Mouse (Mus musculus): ENCODE measurements around the gene Acbd4.

The Acbd4 gene

DNA sequence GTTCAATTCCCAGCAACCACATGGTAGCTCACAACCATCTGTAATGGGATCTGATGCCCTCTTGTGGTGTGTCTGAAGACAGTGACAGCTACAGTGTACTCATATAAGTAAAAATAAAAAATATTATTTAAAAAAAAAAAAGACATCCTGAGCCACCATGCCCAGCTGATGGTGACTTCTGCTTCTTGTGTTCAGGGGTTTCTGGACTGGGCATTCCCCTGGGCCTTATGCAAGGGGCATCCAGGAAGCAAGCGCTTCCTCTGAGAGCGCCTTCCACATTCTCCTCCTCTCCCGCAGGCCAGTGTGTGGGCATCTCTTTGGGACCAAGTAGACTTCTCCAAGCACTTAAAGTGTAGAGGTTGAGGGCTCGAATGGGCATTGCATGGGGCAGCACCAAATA lies 44.9 kb downstream of the Acbd4 start:
- TF ChIP-seq NANOG (IDR thresholded peaks at IDR 0.05; ENCODE audit: borderline replicate concordance, low read length) (no peak), CTCF (conservative IDR thresholded peaks at IDR 0.05; ENCODE audit: low read length) (no peak), POU5F1 (IDR thresholded peaks at IDR 0.05; ENCODE audit: borderline replicate concordance, low read length) (no peak)
- H3K4me3 ChIP-seq (replicated peaks; ENCODE audit: low read length), result no peak overlapping the region
- no peaks in the 10 kb centered on the region for H3K36me3 ChIP-seq (ENCODE audit: insufficient read depth, low read length)

DNA sequence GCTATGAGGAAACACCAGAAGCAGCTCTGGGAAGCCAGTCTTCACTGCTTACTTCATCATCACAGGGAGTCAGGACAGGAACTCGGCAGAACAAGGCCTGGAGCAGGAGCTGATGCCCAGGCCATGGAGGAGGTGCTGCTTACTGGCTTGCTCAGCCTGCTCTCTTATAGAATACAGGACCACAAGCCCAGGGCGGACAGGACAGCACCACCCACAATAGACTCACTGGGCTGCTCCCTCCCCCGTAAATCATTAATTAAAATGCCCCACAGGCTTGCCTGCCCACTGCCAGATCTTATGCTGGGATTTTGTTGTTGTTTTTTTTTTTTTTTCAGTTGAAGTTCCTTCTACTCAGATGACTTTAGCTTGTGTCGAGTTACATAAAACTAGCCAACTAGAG lies 46.3 kb downstream of the Acbd4 start:
- H3K4me3 ChIP-seq (replicated peaks; ENCODE audit: low read length), result no peak overlapping the region
- peaks cover 26% of the 10 kb centered on the region for H3K27me3 ChIP-seq (ENCODE audit: insufficient read depth, low read length)
- peaks cover 36% of the 10 kb centered on the region for H3K4me1 ChIP-seq (replicated peaks; ENCODE audit: low read depth, low read length)
- H3K9me3 ChIP-seq (ENCODE audit: low read length), result no peaks in the 10 kb centered on the region; the same call in 1 of the 2 replicates
- TF ChIP-seq POU5F1 (IDR thresholded peaks at IDR 0.05; ENCODE audit: borderline replicate concordance, low read length) (no peak), NANOG (IDR thresholded peaks at IDR 0.05; ENCODE audit: borderline replicate concordance, low read length) (no peak), CTCF (conservative IDR thresholded peaks at IDR 0.05; ENCODE audit: low read length) (no peak)
- no peaks in the 10 kb centered on the region for H3K36me3 ChIP-seq (ENCODE audit: insufficient read depth, low read length)

More for the DNA sequence above, 44.9 kb downstream of the Acbd4 start:
- peaks cover 46% of the 10 kb centered on the region for H3K4me1 ChIP-seq (replicated peaks; ENCODE audit: low read depth, low read length)
- H3K9me3 ChIP-seq (ENCODE audit: low read length), result no peaks in the 10 kb centered on the region; the same call in 1 of the 2 replicates
- peaks cover 15% of the 10 kb centered on the region for H3K27me3 ChIP-seq (ENCODE audit: insufficient read depth, low read length)

GRCm38 (mm10) chr11:103149771-103150170 lies 48.3 kb downstream of the Acbd4 start:
- Histone ChIP-seq H3K27me3 (ENCODE audit: insufficient read depth, low read length) (peaks cover 28% of the 10 kb centered on the region), H3K4me3 (replicated peaks; ENCODE audit: low read length) (no peak overlapping the region), H3K36me3 (ENCODE audit: insufficient read depth, low read length) (no peaks in the 10 kb centered on the region), H3K9me3 (ENCODE audit: low read length) (no peaks in the 10 kb centered on the region), H3K4me1 (replicated peaks; ENCODE audit: low read depth, low read length) (peaks cover 29% of the 10 kb centered on the region)
- TF ChIP-seq POU5F1 (IDR thresholded peaks at IDR 0.05; ENCODE audit: borderline replicate concordance, low read length) (no peak), NANOG (IDR thresholded peaks at IDR 0.05; ENCODE audit: borderline replicate concordance, low read length) (no peak), CTCF (conservative IDR thresholded peaks at IDR 0.05; ENCODE audit: low read length) (no peak)

DNA sequence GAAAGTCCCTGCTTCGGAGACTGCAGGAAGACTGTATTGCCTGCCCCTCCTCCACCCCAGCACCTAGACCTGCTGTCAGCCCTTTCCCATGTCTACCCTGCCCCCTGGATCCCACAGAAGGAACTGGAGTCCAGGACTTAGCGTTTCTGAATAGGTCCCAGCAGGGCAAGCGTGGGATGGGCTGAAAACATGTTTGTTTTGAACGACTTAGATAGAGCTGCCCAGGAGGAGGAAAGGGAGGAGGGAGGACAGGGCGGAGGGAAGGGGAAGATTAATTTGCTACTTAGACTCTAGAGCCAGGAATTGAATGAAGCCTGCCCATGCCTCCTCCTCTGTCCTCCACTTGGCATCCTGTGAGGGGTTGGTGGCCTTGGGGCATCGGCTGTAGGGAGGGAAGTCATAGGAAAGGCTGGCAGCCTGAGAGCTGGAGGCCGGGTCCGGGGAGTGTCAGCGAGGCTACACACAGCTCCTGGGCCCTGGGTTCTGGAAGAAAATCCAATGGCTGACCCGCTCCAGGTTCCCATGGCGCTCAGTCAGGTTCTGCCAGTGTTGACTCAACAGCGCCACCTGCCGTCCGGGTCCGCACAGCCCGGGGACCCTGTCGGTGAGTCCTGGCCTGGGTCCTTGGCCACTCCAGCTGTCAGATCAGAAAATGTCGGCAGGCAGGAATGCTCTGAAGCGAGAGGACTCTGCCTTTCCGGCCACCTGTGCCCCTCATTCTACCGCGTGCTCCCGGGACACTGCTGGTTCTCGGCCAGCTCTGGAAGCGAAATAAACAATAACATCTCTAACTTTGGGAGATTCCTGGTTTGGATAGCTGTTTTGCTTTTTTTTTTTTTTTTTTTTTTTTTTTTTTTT lies 57.4 kb downstream of the Acbd4 start:
- no peaks in the 10 kb centered on the region for H3K36me3 ChIP-seq (ENCODE audit: insufficient read depth, low read length)
- no peaks in the 10 kb centered on the region for H3K9me3 ChIP-seq (ENCODE audit: low read length)
- TF ChIP-seq CTCF (conservative IDR thresholded peaks at IDR 0.05; ENCODE audit: low read length) (peak; percentile 91), POU5F1 (IDR thresholded peaks at IDR 0.05; ENCODE audit: borderline replicate concordance, low read length) (no peak), NANOG (IDR thresholded peaks at IDR 0.05; ENCODE audit: borderline replicate concordance, low read length) (no peak)
- H3K27me3 ChIP-seq (ENCODE audit: insufficient read depth, low read length), result no peaks in the 10 kb centered on the region
- peak overlapping the region; percentile 75 for H3K4me3 ChIP-seq (replicated peaks; ENCODE audit: low read length)
- peaks cover 36% of the 10 kb centered on the region for H3K4me1 ChIP-seq (replicated peaks; ENCODE audit: low read depth, low read length)

DNA sequence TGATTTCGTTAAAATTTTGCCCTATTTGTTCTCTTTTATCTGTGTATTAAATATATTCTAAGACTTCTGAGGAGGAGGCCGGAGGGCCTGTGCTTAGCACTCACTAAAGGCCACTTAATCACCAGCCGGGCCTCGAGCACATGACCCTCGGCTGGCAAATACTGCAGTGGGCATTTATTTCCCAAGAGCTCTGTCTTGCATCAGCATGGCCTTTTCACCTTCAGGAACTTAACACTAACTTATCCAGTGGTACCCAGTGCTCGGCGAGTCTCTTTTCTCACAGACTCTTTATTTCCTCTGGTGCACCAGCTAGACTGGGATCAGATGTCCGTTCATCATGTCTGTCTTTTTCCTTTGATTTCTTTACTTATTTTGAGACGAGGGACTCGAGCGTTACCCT lies 59.3 kb downstream of the Acbd4 start:
- no peaks in the 10 kb centered on the region for H3K9me3 ChIP-seq (ENCODE audit: low read length)
- H3K4me1 ChIP-seq (replicated peaks; ENCODE audit: low read depth, low read length), result peaks cover 44% of the 10 kb centered on the region
- no peaks in the 10 kb centered on the region for H3K36me3 ChIP-seq (ENCODE audit: insufficient read depth, low read length)
- H3K27me3 ChIP-seq (ENCODE audit: insufficient read depth, low read length), result no peaks in the 10 kb centered on the region
- H3K4me3 ChIP-seq (replicated peaks; ENCODE audit: low read length), result peak overlapping the region; percentile 70
- TF ChIP-seq CTCF (conservative IDR thresholded peaks at IDR 0.05; ENCODE audit: low read length) (no peak), POU5F1 (IDR thresholded peaks at IDR 0.05; ENCODE audit: borderline replicate concordance, low read length) (no peak), NANOG (IDR thresholded peaks at IDR 0.05; ENCODE audit: borderline replicate concordance, low read length) (no peak)

DNA sequence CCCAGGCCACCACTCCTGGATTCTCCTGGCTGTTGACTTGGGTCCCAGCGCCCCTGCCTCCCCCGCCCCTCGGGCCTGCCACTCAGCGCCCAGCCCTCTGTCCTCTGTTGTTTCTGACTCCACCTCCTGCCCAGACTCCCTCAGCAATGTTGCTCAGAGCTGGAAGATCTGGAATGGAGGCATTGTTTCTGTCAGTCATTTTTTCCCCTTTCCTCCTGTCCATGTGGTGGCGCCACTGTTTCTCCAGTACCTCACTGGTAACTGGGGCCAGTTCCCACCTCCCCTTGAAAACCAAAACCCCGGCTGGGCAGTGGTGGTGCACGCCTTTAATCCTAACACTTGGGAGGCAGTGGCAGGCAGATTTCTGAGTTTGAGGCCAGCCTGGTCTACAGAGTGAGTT lies 60.0 kb downstream of the Acbd4 start:
- no peaks in the 10 kb centered on the region for H3K27me3 ChIP-seq (ENCODE audit: insufficient read depth, low read length)
- H3K9me3 ChIP-seq (ENCODE audit: low read length), result peaks cover 4% of the 10 kb centered on the region
- peak overlapping the region; percentile 70 for H3K4me3 ChIP-seq (replicated peaks; ENCODE audit: low read length)
- no peaks in the 10 kb centered on the region for H3K36me3 ChIP-seq (ENCODE audit: insufficient read depth, low read length)
- H3K4me1 ChIP-seq (replicated peaks; ENCODE audit: low read depth, low read length), result peaks cover 44% of the 10 kb centered on the region
- TF ChIP-seq CTCF (conservative IDR thresholded peaks at IDR 0.05; ENCODE audit: low read length), result peak; percentile 19
- no peak for TF ChIP-seq NANOG (IDR thresholded peaks at IDR 0.05; ENCODE audit: borderline replicate concordance, low read length)

Measured in E14TG2a.4 (cell line).